Mouse (Mus musculus) heart, postnatal 0 days (tissue): ENCODE data around the gene Camkmt.

Source experiments
- CTCF ChIP-seq: IDR thresholded peaks from 2 replicates; pipeline ENCODE4 v1.5.1; 2016; ENCODE audit warnings: antibody characterized with exemption, control low read depth, low read depth
- EP300 ChIP-seq: IDR thresholded peaks from 2 replicates; pipeline ENCODE4 v1.6.1; 2016; ENCODE audit warnings: antibody characterized with exemption, low read depth

DNA sequence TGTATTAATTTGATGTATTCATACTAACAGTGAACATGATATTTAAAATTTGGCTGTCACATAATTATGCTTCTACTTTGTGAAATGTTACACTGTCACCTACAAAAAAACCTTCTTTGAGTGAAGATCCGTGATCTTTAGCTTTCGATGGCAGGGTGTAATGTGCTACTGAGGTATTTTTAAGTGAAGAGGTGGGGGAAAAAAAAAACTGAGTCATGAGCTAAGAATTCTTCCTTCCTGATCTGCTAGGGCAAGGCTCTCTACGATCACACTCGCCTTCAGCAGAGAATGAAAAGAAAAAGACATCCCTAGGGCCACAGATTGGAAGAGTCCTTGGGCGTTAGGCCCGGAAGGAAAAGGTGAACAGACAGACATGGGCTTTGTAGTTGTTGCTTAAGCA, 201.9 kb downstream of the Camkmt start:
- no peak for TF ChIP-seq CTCF
- no peak for TF ChIP-seq EP300
